Mouse (Mus musculus): ENCODE measurements around the gene Slc35a1.
"Not testable (repeated sequence)": the region's sequence is repeated elsewhere in the genome, so short reads cannot be mapped to it uniquely, and the experiment has no call there.

Slc35a1 gene

DNA sequence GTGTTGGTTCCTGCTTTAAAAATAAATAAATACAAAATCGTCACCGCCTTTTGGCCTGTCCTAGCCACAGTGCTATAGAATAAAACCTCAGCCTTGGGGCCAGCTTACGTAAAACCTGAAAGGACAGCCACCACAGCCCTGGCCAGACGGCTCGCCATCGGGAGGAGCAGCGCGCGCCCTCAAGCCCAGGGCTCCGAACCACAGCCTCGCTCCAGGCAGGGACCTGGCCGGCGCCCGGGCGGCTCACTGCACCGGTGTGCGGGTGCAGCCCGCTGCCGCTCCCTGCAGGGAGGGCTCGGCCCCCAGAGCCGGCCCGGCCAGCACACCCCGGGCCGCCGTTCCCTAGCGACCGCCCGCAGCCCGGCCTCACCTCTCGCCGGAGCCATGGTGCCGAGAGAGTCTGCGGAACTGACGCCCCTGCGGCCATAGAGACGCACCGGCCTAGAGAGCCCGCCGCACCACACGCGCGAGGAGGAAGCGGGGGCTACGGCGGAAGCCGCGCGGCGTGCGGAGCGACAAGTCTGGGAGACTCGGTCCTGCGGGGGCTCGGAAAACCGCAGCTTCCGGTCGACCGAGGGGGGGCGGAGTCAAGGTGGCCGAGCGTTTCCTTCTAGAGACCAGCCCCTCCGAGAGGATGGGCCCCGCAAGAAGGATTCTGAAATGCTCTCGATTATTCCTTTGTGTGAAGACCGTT lies at the start of gene Slc35a1:
Slc35a1 (minus strand) TSS at position 565 of the 694 bp plus-strand sequence.
- DNase-seq, result peak; percentile 96

DNA sequence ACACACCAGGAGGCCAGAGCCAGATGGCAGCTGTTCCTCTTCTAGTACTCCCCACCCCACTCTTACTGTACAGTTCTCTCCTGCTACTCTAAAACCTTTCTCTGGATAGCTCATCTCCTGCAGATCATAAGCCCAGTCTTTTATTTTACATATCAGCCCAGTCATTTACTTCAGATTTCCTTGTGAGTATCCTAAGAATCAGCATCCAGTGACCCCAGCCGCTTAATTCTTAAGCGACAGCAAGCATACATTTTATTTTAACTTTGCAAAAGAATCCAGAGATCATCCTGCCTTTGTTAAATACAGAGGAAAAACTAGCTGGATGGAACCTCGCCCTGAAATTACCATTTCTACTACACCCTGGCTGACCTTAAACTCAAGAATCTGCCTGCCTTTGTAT lies 47.2 kb upstream of the Slc35a1 start:
- DNase-seq, result no peak

DNA sequence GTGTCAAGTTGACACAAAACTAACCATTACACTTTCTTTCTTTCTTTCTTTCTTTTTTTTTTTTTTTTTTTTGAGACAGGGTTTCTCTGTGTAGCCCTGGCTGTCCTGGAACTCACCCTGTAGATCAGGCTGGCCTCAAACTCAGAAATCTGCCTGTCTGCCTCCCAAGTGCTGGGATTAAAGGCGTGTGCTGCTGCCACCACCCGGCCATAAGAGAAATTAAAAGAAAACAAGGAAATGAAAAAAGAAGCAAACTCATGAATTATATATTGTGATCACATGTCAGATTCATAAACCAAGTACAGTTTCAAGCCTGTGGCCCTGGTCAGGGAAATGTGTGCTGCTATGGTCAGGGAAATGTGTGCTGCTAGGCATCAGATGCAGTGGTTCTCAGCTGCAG lies 46.2 kb upstream of the Slc35a1 start:
- DNase-seq, result peak; percentile 5

DNA sequence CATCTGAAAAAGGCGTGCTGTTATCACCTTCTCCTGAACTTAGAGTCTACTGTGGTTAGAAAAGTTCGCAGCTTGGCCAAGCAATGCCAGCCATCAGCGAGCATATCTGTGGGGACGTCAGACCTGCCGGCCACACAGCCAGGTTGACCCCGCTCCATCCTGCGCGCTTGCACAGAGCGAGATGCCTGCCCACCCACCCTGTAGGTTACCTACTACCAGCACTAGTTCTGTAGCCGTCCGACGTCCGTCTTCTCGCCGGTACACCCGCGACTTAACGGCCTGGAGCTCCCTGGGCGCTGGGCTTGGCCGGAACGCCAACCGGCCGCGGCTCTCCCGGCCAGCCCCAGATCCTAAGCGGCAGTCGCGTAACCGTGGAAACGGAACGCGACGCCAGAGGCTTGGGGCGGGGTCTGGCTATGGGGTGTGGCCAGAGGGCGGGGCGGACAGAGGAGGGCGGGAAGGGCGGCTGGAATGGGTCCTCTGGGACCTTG lies 42.7 kb upstream of the Slc35a1 start, which contains the start of gene Cfap206:
Cfap206 (minus strand) TSS at position 356 of the 491 bp plus-strand sequence.
- peak; percentile 89 for DNase-seq

DNA sequence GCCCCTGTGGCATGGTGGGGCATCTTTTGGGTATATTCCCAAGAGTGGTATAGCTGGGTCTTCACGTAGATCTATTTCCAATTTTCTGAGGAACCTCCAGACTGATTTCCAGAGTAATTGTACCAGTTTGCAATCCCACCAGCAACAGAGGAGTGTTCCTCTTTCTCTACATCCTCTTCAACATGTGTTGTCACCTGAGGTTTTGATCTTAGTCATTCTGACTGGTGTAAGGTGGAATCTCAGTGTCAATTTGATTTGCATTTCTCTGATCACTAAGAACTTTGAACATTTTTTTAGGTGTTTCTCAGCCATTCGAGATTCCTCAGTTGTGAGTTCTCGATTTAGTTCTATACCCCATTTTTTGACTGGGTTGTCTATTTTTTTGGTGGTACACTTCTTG lies 38.5 kb upstream of the Slc35a1 start:
- DNase-seq, result not testable (repeated sequence)

DNA sequence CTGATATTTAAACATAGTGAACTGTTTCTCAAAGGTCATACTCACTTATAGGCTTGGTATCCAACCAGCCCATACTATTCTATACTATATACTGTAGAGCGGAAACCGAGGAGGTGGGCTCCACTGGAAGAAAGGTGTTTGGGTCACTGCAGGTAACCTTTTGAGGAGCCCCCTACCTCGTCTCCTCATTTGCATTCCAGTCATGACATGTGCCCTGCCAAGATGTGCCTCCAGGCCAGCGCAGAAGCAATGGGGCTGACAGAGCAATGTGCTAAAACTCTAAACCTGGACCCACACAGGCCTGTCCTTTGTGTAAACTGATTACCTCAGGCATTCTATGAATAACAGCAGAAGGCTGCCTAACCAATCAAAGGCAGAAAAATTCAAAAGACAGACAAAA lies 37.1 kb upstream of the Slc35a1 start:
- DNase-seq, result no peak

DNA sequence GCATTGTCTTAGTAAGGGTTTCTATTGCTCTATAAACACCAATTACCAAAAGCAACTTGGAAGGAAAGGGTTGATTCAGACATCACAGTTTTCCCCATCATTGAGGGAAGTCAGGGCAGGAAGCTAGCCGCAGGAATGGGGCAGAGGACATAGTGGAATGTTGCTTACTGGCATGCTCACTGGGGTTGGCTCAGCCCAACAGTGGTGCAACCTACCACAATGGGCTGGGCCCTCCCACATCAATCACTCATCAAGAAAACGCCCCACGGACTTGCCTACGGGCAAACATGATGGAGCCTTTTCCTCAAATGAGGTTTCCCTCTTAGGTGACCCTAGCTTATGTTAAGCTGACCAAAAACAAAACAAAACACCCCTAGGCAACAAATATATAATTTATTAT lies 35.9 kb upstream of the Slc35a1 start:
- DNase-seq, result no peak

DNA sequence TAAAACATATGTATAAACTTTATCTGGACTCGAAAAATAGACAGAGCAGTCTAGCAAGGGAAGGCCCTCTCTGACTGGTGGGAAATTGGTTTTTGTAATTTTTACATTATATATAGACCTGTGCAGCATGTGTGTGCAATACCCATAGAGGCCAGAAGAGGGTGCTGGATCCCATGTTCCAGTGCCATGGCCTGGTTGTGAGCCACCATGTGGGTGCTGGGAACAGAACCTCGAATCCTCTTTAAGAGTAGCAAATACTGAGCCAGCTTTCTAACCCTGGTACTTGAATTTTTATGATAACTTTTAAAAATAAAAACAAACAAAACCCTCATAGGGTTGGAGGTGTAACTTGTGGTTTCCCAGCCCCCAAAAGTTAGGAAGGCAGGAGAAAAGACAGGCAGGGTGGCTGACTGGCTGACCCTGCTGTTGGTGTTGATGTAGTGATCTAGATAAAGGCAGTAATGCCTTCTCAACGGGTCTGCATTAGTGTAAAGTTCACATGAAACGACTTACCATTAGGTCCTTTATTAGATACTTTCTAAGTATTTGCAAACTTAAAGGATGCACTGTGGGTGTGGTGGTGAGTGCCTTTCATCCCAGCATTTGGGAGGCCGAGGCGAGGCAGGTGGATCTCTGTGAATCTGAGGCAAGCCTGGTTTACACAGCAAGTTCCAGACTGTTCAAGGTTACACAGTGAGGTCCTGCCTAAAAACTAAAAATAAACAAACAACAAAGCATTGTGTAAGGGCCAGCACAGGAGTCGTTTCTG lies 33.1 kb upstream of the Slc35a1 start:
- DNase-seq, result no peak

DNA sequence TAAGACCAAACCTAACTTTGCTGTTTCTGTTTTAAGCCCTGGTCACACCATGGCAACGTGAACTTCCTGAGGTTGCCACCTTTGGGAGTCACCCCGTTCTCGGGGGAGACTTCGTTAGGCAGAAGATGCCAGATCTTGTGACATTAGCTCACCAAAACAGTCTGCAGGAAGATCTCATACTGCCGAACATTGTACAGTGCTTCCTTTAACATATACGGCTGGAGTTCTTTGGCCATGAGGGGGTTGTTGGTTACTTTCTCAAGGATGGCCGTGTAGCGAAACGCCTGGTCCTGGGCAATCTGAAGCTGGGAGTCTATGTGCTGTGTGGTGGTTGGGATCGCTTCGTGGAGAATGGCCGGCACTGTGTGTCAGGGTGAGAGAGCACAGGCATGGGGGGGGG lies 32.2 kb upstream of the Slc35a1 start:
- no peak for DNase-seq

DNA sequence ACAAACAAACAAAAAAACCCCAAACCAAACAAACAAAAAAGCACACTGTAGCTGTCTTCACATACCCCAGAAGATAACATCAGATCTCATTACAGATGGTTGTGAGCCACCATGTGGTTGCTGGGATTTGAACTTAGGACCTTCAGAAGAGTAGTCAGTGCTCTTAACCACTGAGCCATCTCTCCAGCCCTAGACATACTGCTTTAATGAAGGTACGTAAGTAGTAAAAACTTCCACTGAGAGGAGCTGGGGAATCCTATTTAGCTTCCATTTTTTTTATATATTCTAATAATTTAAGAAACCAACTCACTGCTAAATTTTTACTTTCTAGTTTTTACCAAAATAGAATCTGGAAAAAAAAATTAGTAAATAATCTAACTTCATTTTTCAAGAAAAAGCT lies 27.8 kb upstream of the Slc35a1 start:
- no peak for DNase-seq

DNA sequence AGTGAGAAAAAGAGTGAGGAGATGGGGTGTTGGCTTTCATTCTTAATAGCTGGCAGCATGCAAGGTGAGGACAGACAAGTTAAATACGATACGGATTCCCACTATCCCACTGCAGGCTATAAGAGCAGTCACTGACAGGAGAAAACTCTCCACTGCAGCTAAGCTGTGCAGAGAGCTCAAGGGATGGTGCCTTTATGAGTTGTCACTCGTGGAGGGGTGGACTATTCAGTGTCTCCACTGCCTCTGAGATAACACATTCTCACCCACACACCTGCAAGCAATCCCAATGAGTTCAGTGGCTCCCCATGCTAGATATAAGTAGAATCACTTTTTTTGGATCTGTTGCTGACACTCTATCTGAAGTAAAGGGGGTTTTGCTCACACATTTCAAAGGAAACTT lies 20.9 kb upstream of the Slc35a1 start:
- no peak for DNase-seq

DNA sequence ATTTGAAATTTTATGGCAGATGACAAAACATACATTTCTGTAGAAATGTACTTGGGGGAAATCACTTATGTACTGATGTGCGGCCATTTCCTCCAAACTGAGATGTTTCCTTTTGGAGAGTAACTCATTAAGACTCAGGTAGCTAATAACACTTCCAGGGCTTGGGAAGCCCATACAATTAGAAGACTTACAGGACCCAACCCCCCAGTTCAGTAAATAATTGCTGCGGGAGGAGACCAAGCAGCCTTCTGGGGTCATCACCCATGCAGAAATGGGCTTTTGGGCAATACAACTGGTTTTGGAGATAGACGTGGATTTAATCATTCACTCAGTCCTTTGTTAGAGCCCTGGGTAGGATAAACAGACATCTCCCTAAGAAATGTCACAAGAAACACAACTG lies 20.0 kb upstream of the Slc35a1 start:
- DNase-seq, result no peak

DNA sequence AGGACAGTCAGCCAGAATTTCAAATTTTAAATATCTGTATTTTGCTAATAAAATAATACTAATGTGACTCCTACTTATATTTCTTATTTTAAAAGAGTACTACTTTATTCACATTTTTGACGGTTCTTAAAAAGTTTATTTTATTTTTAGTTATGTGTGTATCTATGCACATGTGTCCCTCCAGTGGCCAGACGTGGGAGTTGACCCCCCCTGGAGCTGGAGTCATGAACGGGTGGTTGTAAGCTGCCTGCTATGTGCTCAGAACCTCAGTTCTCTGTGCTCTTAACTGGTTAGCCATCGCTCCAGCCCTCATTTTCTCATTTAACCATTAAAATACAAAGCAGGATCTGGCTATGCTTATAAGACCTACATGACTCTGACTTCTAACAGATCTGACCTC lies 15.8 kb upstream of the Slc35a1 start:
- no peak for DNase-seq

DNA sequence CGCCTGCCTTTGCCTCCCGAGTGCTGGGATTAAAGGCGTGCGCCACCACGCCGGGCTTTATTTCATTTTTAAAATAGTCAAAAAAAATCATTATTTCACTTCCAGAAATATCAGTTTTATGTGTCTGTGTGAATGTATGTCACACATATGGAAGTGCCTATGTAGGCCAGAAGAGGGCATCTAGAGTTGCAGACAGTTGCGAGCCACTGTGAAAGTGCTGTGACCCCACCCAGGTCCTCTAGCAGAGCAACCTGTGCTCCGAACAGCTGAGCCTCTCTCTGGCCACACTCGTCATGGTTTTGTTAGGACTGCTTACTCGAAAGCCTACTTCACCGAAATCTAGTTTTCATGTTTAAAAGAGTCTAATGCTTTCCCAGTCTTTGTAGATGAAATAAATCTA lies 15.0 kb upstream of the Slc35a1 start:
- DNase-seq, result no peak

DNA sequence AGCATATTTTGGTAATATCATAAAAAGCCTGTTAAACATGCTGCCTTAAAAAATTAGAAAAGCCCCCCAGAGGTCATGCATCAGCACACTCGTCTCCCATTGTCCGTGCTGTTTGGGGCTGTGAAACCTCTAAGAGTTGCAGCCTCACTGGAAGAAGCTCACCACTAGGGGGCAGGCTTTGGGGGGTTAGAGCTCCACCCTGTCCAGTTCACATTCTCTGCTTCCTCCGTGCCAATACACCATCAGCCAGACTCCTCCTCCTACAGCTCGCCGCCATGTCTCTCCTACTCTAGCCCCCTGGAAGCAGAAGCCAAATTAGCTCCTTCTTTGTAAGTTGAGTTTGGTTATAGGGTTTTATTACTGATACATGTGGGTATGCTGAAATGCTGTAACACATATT lies 14.3 kb upstream of the Slc35a1 start:
- peak; percentile 78 for DNase-seq

DNA sequence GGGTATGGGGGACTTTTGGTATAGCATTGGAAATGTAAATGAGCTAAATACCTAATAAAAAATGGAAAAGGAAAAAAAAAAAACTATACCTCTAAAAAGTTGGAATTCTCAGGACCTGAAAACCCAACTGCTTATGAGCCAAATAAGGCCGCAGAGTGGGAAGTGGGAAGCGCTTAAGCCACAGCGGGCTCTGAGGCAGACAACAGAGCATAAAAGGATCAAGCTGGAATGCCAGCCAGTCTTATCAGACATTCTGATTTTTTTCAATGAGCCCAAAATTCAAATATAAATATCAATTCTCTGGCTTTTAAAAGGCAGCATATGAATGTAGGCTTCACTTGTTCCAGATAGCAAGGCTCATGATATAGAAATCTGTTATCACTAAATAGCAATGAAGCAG lies 783 bp upstream of the Slc35a1 start:
- no peak for DNase-seq

DNA sequence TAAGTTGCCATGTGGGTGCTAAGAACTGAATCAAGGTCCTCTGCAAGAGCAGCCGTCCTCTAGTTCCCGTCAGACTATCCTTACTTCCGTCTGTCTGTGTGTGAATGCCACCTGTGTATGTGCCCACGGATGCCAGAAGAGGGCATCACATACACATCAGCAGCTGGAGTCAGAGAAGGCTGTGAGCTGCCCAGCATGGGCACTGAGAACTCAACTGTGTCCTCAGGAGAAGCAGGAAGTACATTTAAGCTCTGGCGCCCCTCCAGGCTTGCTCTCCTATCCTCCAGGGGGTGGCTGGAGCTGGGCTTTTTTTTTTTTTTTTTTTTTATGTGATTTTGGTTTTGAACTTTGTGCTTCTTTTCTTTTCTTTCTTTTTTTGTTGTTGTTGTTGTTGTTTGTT lies 6.7 kb downstream of the Slc35a1 start:
- DNase-seq, result no peak

DNA sequence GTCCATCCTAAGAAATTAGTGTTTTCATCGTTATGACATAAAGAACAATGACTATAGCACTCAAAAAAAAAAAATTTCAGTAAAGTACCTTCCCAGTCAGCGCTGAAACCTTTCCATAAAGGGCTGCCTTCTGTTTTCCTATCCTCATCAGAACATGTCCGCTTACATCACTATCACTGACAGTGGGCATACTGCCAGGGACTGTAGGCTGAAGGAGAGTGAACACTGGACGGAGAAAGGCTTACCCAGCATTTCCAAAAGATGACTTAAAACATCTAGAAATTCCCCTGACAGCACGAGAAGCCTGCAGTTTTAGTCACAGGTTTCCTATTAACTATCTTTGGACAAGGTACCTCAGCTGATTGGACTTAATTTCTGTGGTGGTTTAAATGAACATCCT lies 13.5 kb downstream of the Slc35a1 start:
- DNase-seq, result no peak

DNA sequence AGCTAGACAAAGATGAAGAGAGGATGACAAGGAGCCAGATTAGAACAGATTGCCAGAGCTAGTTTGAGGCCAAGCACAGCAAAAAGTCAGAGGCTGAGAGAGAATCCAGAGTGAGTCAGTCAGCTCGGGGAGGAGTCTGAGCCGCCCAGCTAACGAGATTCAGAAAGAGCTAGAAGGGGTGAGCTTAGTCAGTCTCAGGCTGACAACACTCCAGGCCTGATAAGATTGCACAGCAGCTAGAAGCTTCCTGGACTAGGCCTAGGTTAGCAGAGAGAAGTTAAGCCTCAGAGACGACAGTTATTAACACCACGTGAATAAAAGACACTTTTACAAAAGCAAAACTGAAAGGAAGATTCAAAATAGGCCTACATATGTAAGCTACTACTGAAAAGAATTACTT lies 19.3 kb downstream of the Slc35a1 start:
- no peak for DNase-seq

DNA sequence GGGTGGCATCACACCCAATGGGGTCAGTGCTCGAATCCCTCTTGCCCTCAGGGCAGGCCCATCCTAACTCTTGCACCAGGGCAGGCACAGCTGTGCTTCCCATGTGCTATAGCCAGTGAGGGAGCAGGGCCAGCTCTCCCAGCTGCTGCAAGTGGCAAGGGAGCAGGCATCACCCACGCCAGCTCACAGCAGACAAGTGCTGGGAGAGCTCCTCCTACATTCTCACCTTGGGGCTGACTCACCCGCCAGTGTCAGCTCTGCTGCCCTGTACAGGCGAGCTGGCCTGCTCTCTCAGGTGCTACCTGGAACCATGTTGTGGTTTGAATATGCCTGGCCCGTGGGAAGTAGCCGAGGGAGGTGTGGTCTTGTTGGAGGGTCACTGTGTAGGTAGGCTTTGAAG lies 25.3 kb downstream of the Slc35a1 start:
- no peak for DNase-seq

DNA sequence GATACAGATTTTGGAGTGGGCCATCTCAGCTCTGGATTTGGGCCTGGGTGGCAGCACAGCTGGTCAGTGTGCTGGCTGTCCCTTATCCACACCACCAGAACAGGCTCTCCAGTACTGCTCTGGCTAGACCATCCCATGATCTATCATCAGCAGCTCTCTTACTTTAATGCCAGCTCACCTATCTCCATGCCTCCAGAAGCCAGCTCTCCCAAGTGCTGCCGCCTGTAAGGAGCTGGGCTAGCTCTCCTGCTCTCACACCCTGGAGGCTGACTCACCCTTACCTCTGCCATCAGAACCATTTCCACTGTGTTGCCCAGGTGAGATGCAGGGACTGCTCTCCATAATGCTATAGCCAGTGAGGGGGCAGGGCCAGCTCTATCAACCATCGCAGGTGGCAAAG lies 25.7 kb downstream of the Slc35a1 start:
- no peak for DNase-seq

DNA sequence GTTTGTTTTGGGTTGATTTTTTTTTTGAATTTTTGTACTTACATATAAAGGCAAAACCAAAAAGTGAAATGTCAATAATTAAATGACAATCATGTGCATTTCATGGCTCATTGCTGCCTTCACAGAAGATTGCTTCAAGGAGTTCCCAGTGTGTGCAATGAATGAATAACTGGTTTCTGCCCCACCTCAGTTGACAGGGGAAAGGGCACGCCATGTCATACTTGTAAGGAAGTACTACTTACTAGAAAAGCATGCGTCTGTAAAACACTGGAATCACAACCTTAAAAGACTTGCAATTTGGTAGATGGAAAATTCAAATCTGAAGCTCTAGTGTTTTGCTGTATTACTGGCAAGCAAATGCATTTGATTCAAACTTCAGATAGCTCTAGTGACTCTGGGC lies 28.2 kb downstream of the Slc35a1 start:
- no peak for DNase-seq

DNA sequence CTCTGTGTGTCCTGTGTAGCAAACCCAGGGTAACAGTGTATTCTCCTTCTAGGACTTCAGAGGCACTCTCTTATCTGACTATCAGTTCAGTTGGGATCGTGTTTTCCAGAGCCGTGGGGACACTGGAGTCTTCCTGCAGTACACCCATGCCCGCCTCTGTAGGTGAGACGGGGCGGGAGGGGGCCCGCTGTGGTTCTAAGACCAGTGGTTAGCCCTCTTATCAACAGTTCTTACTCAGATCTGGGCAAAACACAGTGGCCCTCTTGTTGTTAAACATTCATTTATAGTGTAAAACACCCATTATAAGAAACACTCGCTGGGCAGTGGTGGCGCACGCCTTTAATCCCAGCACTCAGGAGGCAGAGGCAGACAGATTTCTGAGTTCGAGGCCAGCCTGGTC lies 31.1 kb downstream of the Slc35a1 start:
- DNase-seq, result no peak

DNA sequence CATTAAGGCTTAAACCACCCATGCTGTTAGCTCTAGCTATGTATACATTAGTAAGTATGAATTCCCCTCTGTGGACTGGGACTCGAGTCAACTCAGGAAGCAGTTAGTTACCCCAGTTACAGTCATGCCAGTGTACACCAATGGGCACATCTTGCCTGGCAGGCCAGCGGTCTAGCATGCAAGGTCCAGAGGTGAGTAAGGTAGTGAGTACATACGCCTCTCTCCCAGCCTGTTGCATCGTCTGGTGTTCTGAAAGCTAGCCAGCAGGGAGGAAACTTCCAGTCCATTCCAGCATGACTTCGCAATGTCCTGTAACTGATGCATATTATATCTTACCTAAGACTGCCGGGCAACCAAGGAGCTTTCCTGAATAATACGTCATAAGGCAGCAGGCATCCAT lies 34.1 kb downstream of the Slc35a1 start:
- DNase-seq, result no peak

DNA sequence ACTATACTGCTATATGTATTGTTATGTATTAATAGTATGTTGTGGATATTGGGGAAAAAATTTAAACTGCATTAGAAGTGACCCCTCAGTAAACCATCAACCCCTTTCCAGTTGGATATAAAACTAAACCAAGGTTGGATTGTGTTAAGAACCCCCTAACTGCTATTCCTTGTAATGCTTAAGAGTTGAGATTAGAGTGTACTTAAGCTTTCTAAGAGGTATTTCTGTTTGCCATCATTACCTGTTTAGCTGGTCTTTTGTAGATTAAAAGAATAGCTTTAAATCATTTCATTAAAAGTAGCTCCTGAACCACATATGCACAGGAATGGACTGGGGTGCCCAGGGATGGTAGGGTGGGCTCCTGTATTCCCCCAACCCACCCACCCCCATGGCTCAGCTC lies 42.5 kb downstream of the Slc35a1 start:
- no peak for DNase-seq
